Mouse (Mus musculus) hindbrain, embryonic 15.5 days (tissue): ENCODE measurements at regions not wholly inside any gene's neighbourhood (a gene's known extent, or its start where the extent isn't known, plus 50 kb on each side); places are given as distances from the start of the nearest gene placed in this dataset.
A peak's percentile ranks its signal among the peaks of the same experiment; 100 is the strongest.

Experiments
- ATAC-seq: fragments of 200-750 bp; cut with Nextera tagmentation; 2 replicates; pipeline ENCODE4 v1.8.0; 2017; ENCODE audit warnings: low read depth, moderate number of reproducible peaks, moderate TSS enrichment; ENCODE audit not compliant: low FRiP score
- H3K27ac ChIP-seq: fragments of 300-500 bp; sonication (generic); replicated peaks from 2 replicates; pipeline ENCODE4 v1.5.1; 2015; ENCODE audit warnings: mild to moderate bottlenecking, inconsistent platforms
- H3K27me3 ChIP-seq: fragments of 300-500 bp; sonication (generic); 2 replicates; pipeline ENCODE4 v1.6.1; 2015; ENCODE audit warnings: control low read depth, inconsistent platforms
- H3K36me3 ChIP-seq: fragments of 300-500 bp; sonication (generic); 2 replicates; pipeline ENCODE4 v1.6.1; 2015; ENCODE audit warnings: control low read depth, inconsistent platforms
- H3K4me1 ChIP-seq: fragments of 300-500 bp; sonication (generic); replicated peaks from 2 replicates; pipeline ENCODE4 v1.6.1; 2015; ENCODE audit warnings: control low read depth, inconsistent platforms
- H3K4me2 ChIP-seq: fragments of 300-500 bp; sonication (generic); 2 replicates; pipeline ENCODE4 v1.6.1; 2015; ENCODE audit warnings: moderate library complexity, mild to moderate bottlenecking, inconsistent platforms
- H3K4me3 ChIP-seq: fragments of 300-500 bp; sonication (generic); 2 replicates; pipeline ENCODE4 v1.5.1; 2015; ENCODE audit warnings: mild to moderate bottlenecking, inconsistent platforms
- H3K9ac ChIP-seq: fragments of 300-500 bp; sonication (generic); 2 replicates; pipeline ENCODE4 v1.6.1; 2015; ENCODE audit warnings: inconsistent platforms
- H3K9me3 ChIP-seq: fragments of 300-500 bp; sonication (generic); 2 replicates; pipeline ENCODE4 v1.6.1; 2016; ENCODE audit warnings: control low read depth, inconsistent platforms
- WGBS: fragments of 180-500 bp; shearing (Covaris S2); methylation state at CpG from one replicate; pipeline ENCODE4 v1.1.7; 2015; 5-methylcytosine and 5-hydroxymethylcytosine counted together

- Histone ChIP-seq H3K27me3 (no peaks in the 10 kb centered on the region), H3K4me3 (no peak overlapping the region), H3K36me3 (no peaks in the 10 kb centered on the region), H3K9me3 (no peaks in the 10 kb centered on the region), H3K27ac (no peak overlapping the region), H3K9ac (no peak overlapping the region), H3K4me2 (no peak overlapping the region), H3K4me1 (no peaks in the 10 kb centered on the region)
- WGBS = 83% methylated on average over 12 of the region's 12 CpGs
- ATAC-seq = 0 out of 2 replicates have a peak, but pooled peaks have one; percentile 27
These were observed 197.4 kb downstream of the Smoc2 start for GRCm38 (mm10) chr17:14476707-14477106.

GRCm38 (mm10) chr17:14475778-14476647 is 196.7 kb downstream of the Smoc2 start:
- no peak overlapping the region for H3K4me3 ChIP-seq
- no peak for ATAC-seq
- 73% methylated on average over 23 of the region's 23 CpGs for WGBS

GRCm38 (mm10) chr17:14475277-14475676 is 196.0 kb downstream of the Smoc2 start:
- 46% methylated on average over 4 of the region's 4 CpGs for WGBS
- Histone ChIP-seq H3K4me1 (no peaks in the 10 kb centered on the region), H3K27ac (no peak overlapping the region), H3K4me2 (no peak overlapping the region), H3K27me3 (no peaks in the 10 kb centered on the region), H3K9me3 (no peaks in the 10 kb centered on the region), H3K4me3 (no peak overlapping the region), H3K9ac (no peak overlapping the region), H3K36me3 (no peaks in the 10 kb centered on the region)
- no peak for ATAC-seq

More at GRCm38 (mm10) chr17:14475778-14476647, 196.7 kb downstream of the Smoc2 start:
- H3K9ac ChIP-seq = no peak overlapping the region
- H3K27me3 ChIP-seq = no peaks in the 10 kb centered on the region
- H3K9me3 ChIP-seq = no peaks in the 10 kb centered on the region
- no peak overlapping the region for H3K27ac ChIP-seq
- no peaks in the 10 kb centered on the region for H3K4me1 ChIP-seq
- H3K36me3 ChIP-seq = no peaks in the 10 kb centered on the region
- H3K4me2 ChIP-seq = no peak overlapping the region

- 34% methylated on average over 6 of the region's 6 CpGs for WGBS
- Histone ChIP-seq H3K9ac (no peak overlapping the region), H3K9me3 (no peaks in the 10 kb centered on the region), H3K4me3 (no peak overlapping the region), H3K27me3 (no peaks in the 10 kb centered on the region), H3K36me3 (no peaks in the 10 kb centered on the region), H3K4me1 (peaks cover 23% of the 10 kb centered on the region), H3K4me2 (no peak overlapping the region), H3K27ac (no peak overlapping the region)
- peak; percentile 92 for ATAC-seq
These were observed 189.6 kb downstream of the Smoc2 start for GRCm38 (mm10) chr17:14468754-14469488.

GRCm38 (mm10) chr17:14455251-14455743 is 176.0 kb downstream of the Smoc2 start:
- Histone ChIP-seq H3K36me3 (no peaks in the 10 kb centered on the region), H3K27me3 (no peaks in the 10 kb centered on the region), H3K9ac (no peak overlapping the region), H3K4me2 (no peak overlapping the region), H3K4me1 (peaks cover 19% of the 10 kb centered on the region), H3K27ac (peak overlapping the region; percentile 64), H3K4me3 (no peak overlapping the region), H3K9me3 (no peaks in the 10 kb centered on the region)
- 48% methylated on average over 8 of the region's 8 CpGs for WGBS
- peak; percentile 89 for ATAC-seq
